Mouse (Mus musculus): ENCODE measurements at regions not wholly inside any gene's neighbourhood (a gene's known extent, or its start where the extent isn't known, plus 50 kb on each side); places are given as distances from the start of the nearest gene placed in this dataset.
"Not testable (repeated sequence)": the region's sequence is repeated elsewhere in the genome, so short reads cannot be mapped to it uniquely, and the experiment has no call there.

GRCm38 (mm10) chr3:22308962-22309361, 232.5 kb downstream of the Tbl1xr1 start:
- H3K9ac ChIP-seq (ENCODE audit: low read depth, low read length), result no peak overlapping the region
- H3K4me1 ChIP-seq (replicated peaks; ENCODE audit: control insufficient read depth, insufficient read depth, low read length), result no peaks in the 10 kb centered on the region
- H3K4me2 ChIP-seq (replicated peaks; ENCODE audit: low read depth, low read length), result no peak overlapping the region
- H3K27ac ChIP-seq (ENCODE audit: low read depth, low read length), result no peak overlapping the region
- ATAC-seq (ENCODE audit: low FRiP score) (peak; percentile 60), DNase-seq (ENCODE audit: low spot score) (peak; percentile 82)
- WGBS, result 19% methylated on average over 4 of the region's 4 CpGs
- no peaks in the 10 kb centered on the region for H3K36me3 ChIP-seq (ENCODE audit: control insufficient read depth, insufficient read depth, low read length)
- no peak overlapping the region for H3K4me3 ChIP-seq (ENCODE audit: low read depth, low read length)
- H3K9me3 ChIP-seq (ENCODE audit: control insufficient read depth, low read length), result no peaks in the 10 kb centered on the region
- no peaks in the 10 kb centered on the region for H3K27me3 ChIP-seq (ENCODE audit: control insufficient read depth, insufficient read depth, low read length)

- H3K4me2 ChIP-seq (replicated peaks; ENCODE audit: low read depth, low read length), result no peak overlapping the region
- no peak overlapping the region for H3K9ac ChIP-seq (ENCODE audit: low read depth, low read length)
- DNase-seq (ENCODE audit: low spot score) (no peak), ATAC-seq (ENCODE audit: low FRiP score) (no peak)
- WGBS, result 82% methylated on average over 10 of the region's 10 CpGs
- no peaks in the 10 kb centered on the region for H3K27me3 ChIP-seq (ENCODE audit: control insufficient read depth, insufficient read depth, low read length)
- no peaks in the 10 kb centered on the region for H3K36me3 ChIP-seq (ENCODE audit: control insufficient read depth, insufficient read depth, low read length)
- no peaks in the 10 kb centered on the region for H3K4me1 ChIP-seq (replicated peaks; ENCODE audit: control insufficient read depth, insufficient read depth, low read length)
- H3K27ac ChIP-seq (ENCODE audit: low read depth, low read length), result no peak overlapping the region
- no peaks in the 10 kb centered on the region for H3K9me3 ChIP-seq (ENCODE audit: control insufficient read depth, low read length)
- no peak overlapping the region for H3K4me3 ChIP-seq (ENCODE audit: low read depth, low read length)
Measured at GRCm38 (mm10) chr3:22316466-22317185, 240.2 kb downstream of the Tbl1xr1 start.

GRCm38 (mm10) chr3:22320425-22320824, 244.0 kb downstream of the Tbl1xr1 start:
- H3K36me3 ChIP-seq (ENCODE audit: control insufficient read depth, insufficient read depth, low read length); ATAC-seq (ENCODE audit: low FRiP score); H3K4me3 ChIP-seq (ENCODE audit: low read depth, low read length); H3K9me3 ChIP-seq (ENCODE audit: control insufficient read depth, low read length); H3K4me1 ChIP-seq (replicated peaks; ENCODE audit: control insufficient read depth, insufficient read depth, low read length); H3K4me2 ChIP-seq (replicated peaks; ENCODE audit: low read depth, low read length); H3K27me3 ChIP-seq (ENCODE audit: control insufficient read depth, insufficient read depth, low read length); H3K27ac ChIP-seq (ENCODE audit: low read depth, low read length); DNase-seq (ENCODE audit: low spot score); H3K9ac ChIP-seq (ENCODE audit: low read depth, low read length): not testable (repeated sequence)
- 97% methylated on average over 1 of the region's 1 CpGs for WGBS

- 81% methylated on average over 1 of the region's 1 CpGs for WGBS
- Histone ChIP-seq H3K4me3 (ENCODE audit: low read depth, low read length) (no peak overlapping the region), H3K9ac (ENCODE audit: low read depth, low read length) (no peak overlapping the region), H3K27ac (ENCODE audit: low read depth, low read length) (no peak overlapping the region), H3K27me3 (ENCODE audit: control insufficient read depth, insufficient read depth, low read length) (no peaks in the 10 kb centered on the region), H3K9me3 (ENCODE audit: control insufficient read depth, low read length) (no peaks in the 10 kb centered on the region), H3K4me1 (replicated peaks; ENCODE audit: control insufficient read depth, insufficient read depth, low read length) (no peaks in the 10 kb centered on the region), H3K36me3 (ENCODE audit: control insufficient read depth, insufficient read depth, low read length) (no peaks in the 10 kb centered on the region), H3K4me2 (replicated peaks; ENCODE audit: low read depth, low read length) (no peak overlapping the region)
- DNase-seq (ENCODE audit: low spot score) (no peak), ATAC-seq (ENCODE audit: low FRiP score) (no peak)
Measured at GRCm38 (mm10) chr3:22331240-22331639, 254.8 kb downstream of the Tbl1xr1 start.
